Mouse (Mus musculus) stomach, postnatal 0 days (tissue): Measurements from ENCODE around the gene Astn1.

ENCODE experiments used
- CTCF ChIP-seq: IDR thresholded peaks from 2 replicates; pipeline ENCODE4 v1.5.1; 2016; ENCODE audit warnings: antibody characterized with exemption, low read depth, mild to moderate bottlenecking, moderate library complexity
- EP300 ChIP-seq: optimal IDR thresholded peaks from 2 replicates; pipeline ENCODE3; 2016; ENCODE audit warnings: antibody characterized with exemption

DNA sequence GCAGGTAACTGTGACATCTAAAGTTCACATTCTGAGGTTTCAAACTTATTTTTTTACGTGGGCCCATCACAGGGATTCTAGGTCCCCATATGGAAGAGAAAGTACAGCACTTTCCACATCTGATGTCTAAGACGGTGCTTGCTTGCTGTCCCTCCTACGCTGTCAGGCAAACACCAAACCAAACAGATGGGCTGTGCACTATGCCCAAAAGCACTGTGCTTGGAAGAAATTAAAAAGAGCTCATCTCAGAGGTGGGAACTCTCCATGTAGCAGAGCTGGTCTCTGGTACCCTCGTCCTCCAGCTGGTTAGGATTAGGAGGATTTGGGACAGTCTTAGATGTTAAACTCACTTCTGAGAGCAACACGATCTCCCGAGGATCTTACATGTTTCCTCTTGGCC is 150.6 kb downstream of the Astn1 start:
- TF ChIP-seq CTCF (no peak), EP300 (no peak)
